Mouse (Mus musculus) regulatory T cell (primary cell): ENCODE measurements around the gene Frat1.

Source experiments
- in situ Hi-C: fragments of 300-600 bp; cut with MboI, MseI; formaldehyde crosslinking; loops from one replicate; pipeline ENCODE4 v1.15.1; 2025; ENCODE audit warnings: high pct_unique_total_duplicates

The Frat1 gene

GRCm38 (mm10) chr19:41829381-41830105 lies at the start of gene Frat1:
Gene Frat1, plus strand, starts transcription at chr19:41829970.
- in situ Hi-C loops, result loop anchor here (10.0 kb wide), 1 partner anchor 505 kb away; no protein-coding TSS in a partner anchor

DNA sequence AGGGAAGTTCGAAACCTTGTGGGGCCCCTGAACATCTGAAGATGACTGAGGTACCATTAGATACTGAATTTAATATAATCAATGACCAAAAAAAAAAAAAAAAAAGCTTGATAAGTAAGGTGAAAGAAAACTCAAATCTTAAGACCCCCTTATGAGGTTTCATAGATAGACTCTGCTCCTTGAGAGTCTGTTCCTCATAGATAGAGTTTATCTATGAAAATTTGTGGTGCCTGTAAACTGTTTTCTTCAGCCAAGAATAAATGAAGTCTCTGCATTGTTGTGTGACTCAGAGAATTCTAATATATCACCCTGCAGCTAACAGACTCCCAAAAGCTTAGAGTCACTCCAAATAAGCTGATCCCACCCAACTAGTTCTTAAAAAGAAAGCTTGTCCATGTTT lies 42.9 kb upstream of the Frat1 start:
- in situ Hi-C loops, result no loop called here

DNA sequence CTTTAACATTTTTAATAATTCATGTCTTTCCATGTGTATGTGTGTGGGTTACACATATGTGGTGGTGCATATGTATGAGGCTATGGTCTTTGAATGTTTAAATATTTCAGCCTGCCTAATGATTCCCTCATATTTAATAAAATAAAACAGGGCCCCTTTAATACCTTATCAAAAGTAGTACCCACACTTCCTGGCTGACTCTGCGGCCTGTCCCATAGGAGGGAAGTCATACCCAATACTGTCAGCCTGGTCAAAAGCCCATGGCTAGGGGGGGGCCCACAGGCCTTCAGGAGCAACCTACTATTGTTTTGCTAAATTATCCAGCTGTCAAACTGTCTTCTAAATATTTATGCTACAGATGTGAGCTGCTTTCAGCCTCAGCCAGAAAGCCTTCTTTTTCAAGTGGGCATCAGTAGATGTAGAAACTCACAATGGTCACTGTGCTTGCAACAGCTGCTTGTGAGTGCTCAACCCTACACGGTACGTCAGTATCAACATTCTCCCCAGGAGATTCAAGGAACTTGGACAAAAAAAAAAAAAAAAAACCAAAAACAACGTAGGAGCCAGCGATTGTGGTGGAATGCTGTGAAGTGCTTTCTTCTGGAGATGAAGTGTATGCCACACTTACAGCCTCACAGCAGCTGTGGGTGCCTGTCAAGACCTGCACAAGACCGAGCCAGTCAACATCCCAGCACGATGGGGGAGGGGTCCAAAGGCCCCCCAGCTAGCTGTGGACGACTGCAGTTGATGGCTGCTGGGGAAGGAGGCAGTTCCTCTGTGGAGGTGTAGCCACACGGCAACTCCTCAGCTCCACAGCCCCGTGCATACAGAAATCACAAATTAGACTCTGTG lies 40.4 kb upstream of the Frat1 start:
- in situ Hi-C loops, result no loop called here

- in situ Hi-C loops, result no loop called here
These were observed 38.4 kb upstream of the Frat1 start for GRCm38 (mm10) chr19:41791384-41791783.

- in situ Hi-C loops, result no loop called here
These were observed 36.8 kb upstream of the Frat1 start for GRCm38 (mm10) chr19:41792934-41793486.

- in situ Hi-C loops, result no loop called here
These were observed 35.8 kb upstream of the Frat1 start for GRCm38 (mm10) chr19:41794017-41794416.

- in situ Hi-C loops, result no loop called here
These were observed 34.9 kb upstream of the Frat1 start for GRCm38 (mm10) chr19:41794901-41795300.

GRCm38 (mm10) chr19:41796148-41796760 lies 33.5 kb upstream of the Frat1 start:
- in situ Hi-C loops, result no loop called here

- in situ Hi-C loops, result no loop called here
These were observed 32.9 kb upstream of the Frat1 start for GRCm38 (mm10) chr19:41796789-41797327.

DNA sequence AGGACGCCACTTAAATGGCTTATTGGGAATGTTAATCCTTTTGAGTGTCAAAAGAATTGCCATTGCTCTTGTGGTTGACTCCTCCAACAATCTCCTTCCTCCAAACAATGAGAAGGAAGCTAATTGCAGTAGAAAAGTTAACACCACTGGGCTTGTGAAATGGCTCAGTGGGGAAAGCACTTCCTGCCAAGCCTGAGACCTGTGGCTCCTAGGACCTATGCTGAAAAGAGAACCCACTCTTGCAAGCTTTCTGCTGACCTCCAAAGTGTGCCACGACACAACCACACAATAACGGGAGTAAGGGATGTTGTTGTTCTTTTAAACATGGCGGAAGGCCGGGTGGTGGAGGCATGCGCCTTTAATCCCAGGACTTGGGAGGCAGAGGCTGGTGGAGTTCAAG lies 32.2 kb upstream of the Frat1 start:
- in situ Hi-C loops, result no loop called here

DNA sequence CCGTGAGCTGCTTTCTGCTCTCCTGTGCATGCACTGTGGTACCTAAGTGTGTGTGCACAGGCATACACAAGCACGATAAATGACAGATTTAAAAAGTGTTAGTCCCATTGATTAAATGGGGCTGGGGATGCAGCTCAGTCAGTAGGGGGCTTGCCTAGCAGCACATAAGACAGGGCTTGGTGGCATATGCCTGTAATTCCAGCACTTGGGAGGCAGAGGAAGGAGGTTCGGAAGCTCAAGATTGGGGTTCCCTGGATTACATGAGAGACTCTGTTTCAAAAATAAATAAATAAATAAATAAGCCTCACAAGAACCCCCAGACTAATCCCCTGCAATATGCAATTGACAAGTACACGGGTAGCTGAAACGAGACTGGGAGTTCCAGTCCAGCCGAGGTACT lies 29.3 kb upstream of the Frat1 start:
- in situ Hi-C loops, result no loop called here

GRCm38 (mm10) chr19:41800986-41801741 lies 28.6 kb upstream of the Frat1 start:
- in situ Hi-C loops, result no loop called here

GRCm38 (mm10) chr19:41801742-41802369 lies 27.9 kb upstream of the Frat1 start, which contains the start of gene Arhgap19:
Gene Arhgap19, minus strand, starts transcription at chr19:41802047.
- in situ Hi-C loops, result no loop called here

GRCm38 (mm10) chr19:41803322-41803721 lies 26.4 kb upstream of the Frat1 start:
- in situ Hi-C loops, result no loop called here

DNA sequence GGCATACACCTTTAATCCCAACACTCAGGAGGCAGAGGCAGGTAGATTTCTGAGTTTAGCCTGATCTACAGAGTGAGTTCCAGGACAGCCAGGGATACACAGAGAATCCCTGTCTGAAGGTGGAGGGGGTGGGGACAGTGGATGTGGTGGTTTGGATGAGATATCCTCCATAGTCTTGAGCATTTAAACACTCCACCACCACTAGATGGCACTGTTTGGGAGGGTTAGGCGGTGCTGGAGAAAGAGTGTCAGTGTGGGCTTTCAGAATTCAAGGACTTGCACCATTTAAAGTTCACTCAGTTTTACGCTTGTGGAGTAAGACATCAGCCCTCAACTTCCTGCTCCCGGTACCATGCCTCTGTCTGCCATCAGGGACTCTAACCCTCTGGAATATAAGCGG lies 23.9 kb upstream of the Frat1 start:
- in situ Hi-C loops, result no loop called here

DNA sequence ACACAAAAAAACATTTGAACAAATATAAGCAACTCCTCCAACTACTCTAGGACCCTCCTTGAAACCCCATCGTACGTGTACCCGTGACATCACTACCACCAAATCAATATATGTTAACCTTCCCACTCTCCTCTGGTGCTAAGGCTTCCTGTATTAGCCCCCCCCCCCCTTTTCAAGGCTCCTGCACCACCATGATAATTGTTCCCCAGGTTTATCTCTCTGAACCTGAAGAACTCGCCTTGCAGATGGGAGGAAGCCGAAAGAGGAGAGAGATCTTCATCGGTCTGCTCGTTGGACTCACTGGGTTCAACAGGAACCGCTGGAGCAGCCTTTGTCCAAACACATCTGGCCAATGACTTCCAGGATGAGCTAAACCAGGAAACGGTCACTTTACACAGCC lies 22.3 kb upstream of the Frat1 start:
- in situ Hi-C loops, result no loop called here

DNA sequence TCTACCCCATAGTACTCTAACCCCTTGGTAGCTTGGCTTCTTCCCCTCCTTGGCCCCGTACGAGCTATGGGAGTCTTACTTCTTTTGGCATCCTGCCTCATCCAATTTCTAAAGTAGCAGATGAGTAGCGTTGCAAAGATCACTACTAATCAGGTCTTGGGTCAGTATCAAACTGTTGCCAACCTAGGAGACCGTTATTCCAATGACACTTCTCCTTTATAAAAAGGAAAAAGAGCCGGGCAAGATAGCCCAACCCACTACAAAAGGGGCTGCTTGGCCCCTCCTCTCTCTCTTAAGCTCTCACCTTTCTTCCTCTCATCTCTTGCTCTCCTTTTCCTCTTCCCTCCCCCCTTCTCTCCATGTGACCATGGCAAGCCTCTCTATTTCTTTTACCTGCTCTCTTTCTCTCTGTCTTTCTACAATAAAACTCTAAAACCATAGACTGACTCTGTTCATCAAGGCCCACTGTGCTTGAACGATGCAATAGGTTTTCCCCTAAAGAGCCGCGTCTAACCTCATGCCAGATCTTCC lies 21.6 kb upstream of the Frat1 start:
- in situ Hi-C loops, result no loop called here

DNA sequence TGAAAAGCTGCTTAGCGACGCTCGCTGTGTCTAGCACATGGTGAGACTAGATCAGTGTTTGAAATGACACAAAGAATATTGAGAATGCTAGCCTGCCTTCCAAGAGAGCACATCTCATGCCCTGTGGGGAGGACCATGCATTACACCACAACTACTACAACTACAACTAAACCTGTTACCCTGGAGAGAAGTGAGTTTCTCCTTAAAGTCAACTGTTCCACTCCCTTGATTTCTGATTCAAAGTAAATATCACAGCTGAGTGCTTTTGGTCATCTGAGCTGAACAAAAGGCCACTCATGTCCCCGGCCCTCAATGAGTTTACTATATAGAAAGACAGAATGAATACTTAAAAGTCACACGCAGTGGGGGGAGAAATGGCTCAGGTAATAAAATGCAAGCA lies 19.7 kb upstream of the Frat1 start:
- in situ Hi-C loops, result no loop called here

DNA sequence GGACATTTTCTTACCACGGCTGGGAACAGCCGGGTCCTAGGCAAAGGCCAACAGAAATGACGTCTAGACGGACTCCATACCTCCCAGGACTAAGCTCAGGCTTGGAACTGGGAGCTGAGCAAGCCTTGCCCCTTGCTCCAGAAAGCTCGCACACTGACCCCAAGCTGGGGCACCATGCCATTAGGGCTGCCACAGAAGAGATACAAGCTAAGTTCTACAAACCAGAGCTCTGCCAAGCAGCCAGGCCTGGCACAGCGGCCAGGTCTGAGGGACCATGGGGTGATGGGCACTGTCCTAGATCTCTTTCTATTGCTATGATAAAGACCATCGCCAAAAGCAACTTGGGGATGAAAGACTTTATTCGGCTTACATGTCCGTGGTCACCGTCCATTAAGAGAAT lies 17.2 kb upstream of the Frat1 start:
- in situ Hi-C loops, result no loop called here

DNA sequence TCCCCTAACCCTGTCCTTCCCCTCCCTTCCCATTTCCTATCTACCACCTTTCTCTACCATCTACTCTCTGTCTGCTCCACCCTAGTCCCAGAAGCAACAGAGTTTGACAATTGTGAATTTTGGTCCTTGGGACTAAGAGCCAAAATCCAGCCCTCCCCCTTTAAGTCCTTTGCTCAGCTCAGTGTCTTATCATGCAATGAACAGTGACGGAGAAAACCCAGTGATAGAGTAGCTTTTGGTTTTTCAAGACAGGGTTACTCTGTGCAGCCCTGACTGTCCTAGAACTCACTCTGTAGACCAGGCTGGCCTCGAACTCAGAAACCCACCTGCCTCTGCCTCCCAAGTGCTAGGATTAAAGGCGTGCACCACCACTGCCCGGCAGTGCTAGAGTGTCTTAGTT lies 16.4 kb upstream of the Frat1 start:
- in situ Hi-C loops, result no loop called here
